Mouse (Mus musculus) right cerebral cortex, postnatal 10 days (tissue): ENCODE data around the gene Adsl.
"Not testable (repeated sequence)": the region's sequence is repeated elsewhere in the genome, so short reads cannot be mapped to it uniquely, and the experiment has no call there.

Experiments used
- DNase-seq, 2 experiments: peaks; one replicate each; pipeline ENCODE4 v3.0.0; 2021; ENCODE audit warnings: low spot score in 2 of 2

Gene Adsl

GRCm38 (mm10) chr15:80948145-80949135 lies at the start of gene Adsl:
Gene Adsl (plus strand): TSS chr15:80948490.
- peak; percentile 91 to 92 for DNase-seq

- DNase-seq, result no peak
These were observed 48.5 kb upstream of the Adsl start for GRCm38 (mm10) chr15:80899806-80900205.

- DNase-seq, result no peak
These were observed 46.3 kb upstream of the Adsl start for GRCm38 (mm10) chr15:80901806-80902513.

GRCm38 (mm10) chr15:80904776-80905175 lies 43.5 kb upstream of the Adsl start:
- not testable (repeated sequence) for DNase-seq

- DNase-seq, result no peak
These were observed 38.1 kb upstream of the Adsl start for GRCm38 (mm10) chr15:80910183-80910582.

GRCm38 (mm10) chr15:80910790-80911531 lies 37.3 kb upstream of the Adsl start:
- DNase-seq, result no peak

GRCm38 (mm10) chr15:80912175-80912574 lies 36.1 kb upstream of the Adsl start:
- DNase-seq, result no peak

GRCm38 (mm10) chr15:80913803-80914202 lies 34.5 kb upstream of the Adsl start:
- DNase-seq, result no peak

- DNase-seq, result no peak
These were observed 32.4 kb upstream of the Adsl start for GRCm38 (mm10) chr15:80915850-80916249.

- DNase-seq, result no peak
These were observed 31.7 kb upstream of the Adsl start for GRCm38 (mm10) chr15:80916621-80917020.

GRCm38 (mm10) chr15:80920346-80920745 lies 27.9 kb upstream of the Adsl start:
- no peak for DNase-seq

- no peak for DNase-seq
These were observed 26.5 kb upstream of the Adsl start for GRCm38 (mm10) chr15:80921781-80922180.

GRCm38 (mm10) chr15:80924211-80924610 lies 24.1 kb upstream of the Adsl start:
- no peak for DNase-seq

- no peak for DNase-seq
These were observed 19.4 kb upstream of the Adsl start for GRCm38 (mm10) chr15:80928811-80929355.

GRCm38 (mm10) chr15:80930048-80930571 lies 18.2 kb upstream of the Adsl start:
- DNase-seq, result no peak

GRCm38 (mm10) chr15:80930676-80931320 lies 17.5 kb upstream of the Adsl start:
- not testable (repeated sequence) for DNase-seq

- no peak for DNase-seq
These were observed 16.8 kb upstream of the Adsl start for GRCm38 (mm10) chr15:80931345-80931960.

GRCm38 (mm10) chr15:80934841-80935240 lies 13.4 kb upstream of the Adsl start:
- DNase-seq, result no peak

GRCm38 (mm10) chr15:80936686-80937085 lies 11.6 kb upstream of the Adsl start:
- no peak for DNase-seq

GRCm38 (mm10) chr15:80938615-80939014 lies 9.7 kb upstream of the Adsl start:
- no peak for DNase-seq
